Mouse (Mus musculus) mouse embryonic stem cell (cell line): ENCODE results near the gene Tfec.

Source experiments
- in situ Hi-C, 2 experiments: fragments of 300-500 bp; cut with MboI; formaldehyde crosslinking; loops; 1 replicate in 1 of 2; 3 replicates in 1 of 2; pipeline ENCODE4 v1.14.3; 2019 to 2020; ENCODE audit warnings: low sequenced_read_pairs in 2 of 2, low pct_unique_long_range_greater_than_20kb in 1 of 2, mixed read lengths in 1 of 2; ENCODE audit not compliant: unreplicated experiment in 1 of 2

Gene Tfec

DNA sequence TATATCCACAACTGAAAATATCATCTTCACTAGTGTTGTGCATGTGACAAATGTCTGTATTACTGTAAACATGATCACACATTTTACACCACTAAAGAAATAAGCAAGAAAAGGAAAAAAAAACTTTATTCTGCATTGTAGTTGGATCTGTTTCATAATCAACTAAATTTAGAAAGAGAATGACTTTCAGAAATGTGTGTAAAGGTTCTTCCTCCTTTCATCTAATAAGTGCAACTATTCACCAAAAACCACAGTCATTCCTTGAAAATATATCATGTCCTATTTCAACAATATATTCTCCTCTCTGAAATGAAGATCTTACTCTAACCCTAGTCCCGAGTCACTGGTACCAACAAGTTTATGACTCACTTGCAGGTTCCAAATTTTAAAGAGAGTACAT, 91.9 kb downstream of the Tfec start:
- in situ Hi-C loops, result no loop called here

DNA sequence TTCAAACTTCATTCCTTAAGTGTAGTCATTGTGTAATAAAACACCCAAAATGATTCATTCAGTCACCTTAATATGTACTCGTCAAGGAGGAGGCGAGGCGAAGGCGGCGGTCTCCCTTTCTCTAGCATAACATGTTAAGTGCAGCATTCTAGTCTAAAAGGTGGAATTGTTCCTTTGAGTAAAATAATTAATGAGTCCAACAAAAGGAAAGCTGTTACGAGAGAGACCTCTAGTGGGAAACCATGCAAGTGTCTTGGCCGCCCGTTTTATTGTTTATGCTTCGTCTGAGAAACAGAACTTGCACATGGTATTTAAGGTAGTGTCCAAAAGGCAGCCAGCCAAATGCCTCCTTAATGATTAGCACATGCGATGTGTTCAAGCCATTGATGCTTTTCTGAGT, 100.6 kb downstream of the Tfec start:
- in situ Hi-C loops, result no loop called here

- in situ Hi-C loops, result no loop called here
These were observed 101.3 kb downstream of the Tfec start for GRCm38 (mm10) chr6:16796914-16797313.

DNA sequence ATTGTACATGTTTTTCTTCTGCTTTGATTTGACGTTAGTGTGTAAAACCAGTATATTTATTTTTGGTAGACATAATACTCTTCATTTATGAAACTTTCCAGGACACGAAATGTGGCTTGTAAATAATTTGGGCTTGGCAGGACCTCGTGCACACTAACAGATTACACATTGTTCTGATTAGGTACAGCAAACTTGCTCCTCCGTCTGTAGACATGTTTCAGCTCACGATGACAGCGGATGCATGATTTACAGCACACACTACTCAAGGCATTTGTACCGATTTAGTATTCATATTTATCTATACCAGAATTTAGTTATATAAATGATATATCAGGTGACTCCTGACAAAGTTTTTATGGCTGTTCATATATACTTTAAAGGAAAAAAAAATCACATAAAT, 104.2 kb downstream of the Tfec start:
- in situ Hi-C loops, result no loop called here

- in situ Hi-C loops, result no loop called here
These were observed 113.1 kb downstream of the Tfec start for GRCm38 (mm10) chr6:16785166-16785565.
